Mouse (Mus musculus) common myeloid progenitor, adult 5-6 weeks (primary cell): ENCODE measurements around the gene Lrrc28. TPM values are rescaled to one million over a fixed set of nuclear protein-coding genes. Genes with fewer than 3 reads are reported as not detected.

Experiments used
- ATAC-seq: replicated peaks from 2 replicates; pipeline ENCODE4 v1.8.0; 2016; ENCODE audit warnings: low read depth, mild to moderate bottlenecking, moderate TSS enrichment, inconsistent platforms; ENCODE audit not compliant: poor library complexity, severe bottlenecking
- total RNA-seq: library from RNA; stranded (forward); fragments of 200-1000, 187-1606 nt; gene quantifications from 2 replicates; pipeline ENCODE4 v1.2.3, GENCODE M21; 2017

The Lrrc28 gene
- total RNA-seq, 1 experiment from 2014 or later: 24.9 TPM

DNA sequence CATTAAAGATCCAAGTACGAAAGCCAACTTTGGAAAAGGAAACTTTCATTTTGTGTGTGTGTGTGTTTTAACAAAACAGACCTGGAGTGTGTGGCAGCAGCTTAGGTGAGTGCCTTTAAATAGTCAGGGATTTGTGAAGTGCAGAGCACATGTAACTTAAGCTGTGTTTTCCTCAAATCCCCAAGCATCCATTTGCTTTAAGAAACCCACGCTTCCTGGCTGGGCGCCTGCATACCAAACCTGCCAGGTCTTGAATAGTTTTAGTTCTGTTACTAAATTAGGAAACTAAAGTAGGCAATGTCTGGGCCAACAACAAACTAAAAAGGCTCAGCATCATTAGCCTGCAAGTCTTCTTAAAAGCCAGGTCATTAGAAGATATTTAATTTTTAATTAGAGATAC lies 47.0 kb downstream of the Lrrc28 start:
- ATAC-seq: no peak

GRCm38 (mm10) chr7:67596961-67597360 lies 48.1 kb downstream of the Lrrc28 start:
- ATAC-seq: peak; percentile 50; the same call in 1 of the 2 replicates

GRCm38 (mm10) chr7:67596322-67596721 lies 48.7 kb downstream of the Lrrc28 start:
- ATAC-seq: peak; percentile 58; the same call in 1 of the 2 replicates

DNA sequence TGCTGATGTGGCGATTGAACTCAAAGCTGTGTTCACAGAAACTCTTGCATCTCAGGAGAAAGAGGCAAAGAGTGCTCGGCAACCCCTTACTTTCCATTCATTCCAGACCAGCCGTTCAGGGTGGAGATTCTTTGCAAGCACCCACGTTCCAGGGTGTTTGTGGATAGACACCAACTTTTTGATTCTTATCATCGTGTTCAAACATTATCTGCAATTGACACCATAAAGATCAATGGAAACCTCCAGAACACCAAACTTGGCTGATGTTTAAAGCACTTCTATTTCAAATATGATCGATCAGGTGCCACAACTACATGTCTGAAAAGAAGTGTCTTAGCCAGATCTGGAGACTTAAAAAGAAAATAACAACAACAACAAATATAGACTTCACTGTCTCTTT lies 51.2 kb downstream of the Lrrc28 start:
- no peak for ATAC-seq

DNA sequence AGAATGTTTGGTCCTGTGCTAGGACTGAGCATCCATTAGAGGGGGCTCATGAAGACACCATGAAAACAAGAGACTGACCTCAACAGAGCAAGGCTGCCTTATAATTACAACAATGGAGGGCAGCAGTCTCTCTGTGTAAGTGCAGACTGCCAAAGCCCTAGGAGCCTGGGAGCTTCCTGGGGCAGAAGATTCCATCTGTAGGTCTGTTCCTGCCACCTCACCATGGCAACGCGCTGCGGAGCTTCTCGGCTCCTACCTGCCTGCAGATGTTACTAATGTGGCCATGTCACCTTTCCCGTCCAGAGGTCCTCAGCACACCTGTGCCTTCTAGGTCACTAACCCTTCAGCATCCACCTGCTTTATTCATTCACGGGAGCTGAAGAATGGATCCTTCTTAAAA lies 52.4 kb downstream of the Lrrc28 start:
- ATAC-seq: no peak

DNA sequence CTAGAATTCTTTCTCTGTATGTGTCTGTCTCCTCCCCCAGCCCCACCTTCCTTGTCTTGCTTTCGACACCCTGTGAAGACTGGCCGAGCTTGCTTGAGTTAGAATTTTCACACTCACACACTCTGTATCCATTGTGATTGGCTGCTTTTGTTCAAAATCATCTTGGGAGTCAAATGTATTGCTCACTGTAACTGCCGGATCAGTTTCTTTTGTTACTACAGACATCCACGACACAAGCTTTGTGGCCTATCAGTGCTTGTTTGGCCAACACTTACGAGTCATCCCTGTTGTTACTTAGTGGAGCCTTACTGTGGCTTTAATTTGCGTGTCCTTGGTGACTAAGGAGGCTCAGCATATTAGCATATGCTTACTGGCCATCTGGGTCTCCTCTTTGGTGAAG lies 56.3 kb downstream of the Lrrc28 start:
- no peak for ATAC-seq

- no peak for ATAC-seq
Measured at GRCm38 (mm10) chr7:67586479-67586878, 58.6 kb downstream of the Lrrc28 start.

- ATAC-seq: no peak
Measured at GRCm38 (mm10) chr7:67583852-67584251, 61.2 kb downstream of the Lrrc28 start.

GRCm38 (mm10) chr7:67578783-67579482 lies 66.1 kb downstream of the Lrrc28 start:
- no peak for ATAC-seq

DNA sequence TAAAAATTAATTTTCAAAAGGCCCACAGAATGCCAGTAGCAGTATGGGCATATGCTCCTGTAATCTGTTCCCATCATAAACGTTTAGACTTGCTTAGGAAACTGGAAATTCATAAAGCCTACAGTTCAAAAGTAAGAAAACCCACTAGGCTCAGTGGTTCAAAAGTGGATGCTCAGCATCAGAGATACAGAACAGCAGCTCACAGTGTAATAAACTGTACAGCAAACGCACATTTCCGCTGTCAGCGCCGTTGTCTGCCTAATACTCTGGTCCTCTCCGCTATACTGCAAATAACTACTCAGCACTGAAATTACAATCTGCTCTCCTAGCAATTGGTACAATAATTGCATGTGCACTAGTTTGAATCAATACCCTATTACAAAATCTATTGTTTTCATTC lies 67.0 kb downstream of the Lrrc28 start:
- ATAC-seq: no peak

- ATAC-seq: no peak
Measured at GRCm38 (mm10) chr7:67566510-67567237, 78.4 kb downstream of the Lrrc28 start.

DNA sequence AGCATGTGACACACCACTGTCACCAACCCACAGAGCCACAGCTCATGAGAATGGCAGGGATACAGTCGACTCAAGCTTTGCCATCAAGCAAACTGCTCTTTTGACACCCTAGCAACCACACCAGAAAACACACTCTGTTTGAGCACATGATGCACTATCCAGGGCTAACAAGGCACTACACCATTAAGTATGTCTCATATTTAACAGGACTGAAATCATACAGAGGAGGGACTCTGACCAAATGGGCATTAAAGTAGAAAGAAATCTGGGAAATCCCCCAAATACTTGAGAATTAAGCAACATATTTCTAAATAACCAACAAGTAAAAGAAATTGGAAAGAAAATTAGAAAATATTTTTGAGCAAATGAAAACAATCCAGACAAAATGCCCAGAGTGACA lies 79.9 kb downstream of the Lrrc28 start:
- no peak for ATAC-seq

- ATAC-seq: no peak
Measured at GRCm38 (mm10) chr7:67562176-67562575, 82.9 kb downstream of the Lrrc28 start.

GRCm38 (mm10) chr7:67559486-67559885 lies 85.6 kb downstream of the Lrrc28 start:
- ATAC-seq: no peak

DNA sequence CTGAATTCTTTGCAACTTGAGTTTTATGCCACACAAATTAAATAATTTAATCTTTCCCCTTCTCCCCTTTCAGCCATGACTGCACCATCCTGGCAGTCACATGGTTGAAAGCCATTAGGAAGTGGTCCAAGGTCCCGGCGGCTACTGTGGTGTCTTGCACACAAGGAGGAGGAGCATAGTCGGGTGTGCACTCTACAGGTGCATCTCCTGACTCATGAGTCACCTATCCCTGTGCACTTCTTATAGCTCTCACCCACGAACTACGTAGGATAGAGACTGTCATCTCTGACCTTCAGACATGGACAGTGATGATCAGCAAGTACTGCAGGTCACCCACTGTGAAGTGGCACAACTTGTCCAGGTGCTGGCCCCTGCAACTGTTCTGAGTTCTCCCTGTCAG lies 86.8 kb downstream of the Lrrc28 start:
- no peak for ATAC-seq

GRCm38 (mm10) chr7:67554863-67555262 lies 90.2 kb downstream of the Lrrc28 start:
- ATAC-seq: no peak

DNA sequence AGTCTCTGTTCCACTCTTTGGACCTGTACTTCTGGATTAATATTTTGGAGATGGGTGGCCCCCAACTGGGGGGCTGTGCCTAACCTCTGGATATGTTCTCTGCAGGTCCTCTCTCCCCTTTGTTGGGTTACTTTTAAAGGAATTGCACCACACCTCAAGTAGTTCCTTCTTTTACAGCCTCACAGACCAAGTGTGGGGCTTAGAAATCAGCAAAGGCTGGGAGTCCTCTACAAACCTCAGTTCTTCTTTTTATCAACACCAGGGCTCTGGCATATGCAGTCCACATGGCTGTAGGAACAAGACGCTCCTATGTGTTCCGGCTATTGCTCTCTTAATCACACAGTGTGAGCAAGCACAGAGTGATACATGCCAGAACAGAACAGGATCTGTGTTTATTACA lies 93.8 kb downstream of the Lrrc28 start:
- ATAC-seq: 0 out of 2 replicates have a peak, but pooled peaks have one; percentile 23

GRCm38 (mm10) chr7:67549073-67549561 lies 96.0 kb downstream of the Lrrc28 start:
- ATAC-seq: peak; percentile 78

DNA sequence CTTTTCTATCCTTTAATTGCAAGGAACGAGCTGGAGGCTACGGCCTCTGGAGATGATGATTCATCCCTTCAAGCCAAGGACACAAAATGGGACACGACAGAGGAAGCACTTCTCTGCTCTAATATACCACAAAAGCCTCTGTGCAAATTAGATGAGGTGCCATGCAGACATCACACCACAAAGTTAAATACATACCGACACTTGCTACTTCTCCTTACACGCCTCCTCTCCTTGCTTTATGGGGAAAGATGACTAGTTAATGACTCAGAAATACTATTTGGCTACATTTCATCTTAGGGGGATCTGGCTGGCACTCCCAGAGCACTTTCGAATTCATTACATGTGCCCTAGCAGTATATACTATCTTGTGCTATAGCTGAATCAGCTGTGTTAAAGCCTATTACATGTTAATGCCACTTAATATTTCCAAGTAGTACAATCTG lies 96.4 kb downstream of the Lrrc28 start:
- no peak for ATAC-seq

- peak; percentile 72 for ATAC-seq
Measured at GRCm38 (mm10) chr7:67546282-67546681, 98.8 kb downstream of the Lrrc28 start.

DNA sequence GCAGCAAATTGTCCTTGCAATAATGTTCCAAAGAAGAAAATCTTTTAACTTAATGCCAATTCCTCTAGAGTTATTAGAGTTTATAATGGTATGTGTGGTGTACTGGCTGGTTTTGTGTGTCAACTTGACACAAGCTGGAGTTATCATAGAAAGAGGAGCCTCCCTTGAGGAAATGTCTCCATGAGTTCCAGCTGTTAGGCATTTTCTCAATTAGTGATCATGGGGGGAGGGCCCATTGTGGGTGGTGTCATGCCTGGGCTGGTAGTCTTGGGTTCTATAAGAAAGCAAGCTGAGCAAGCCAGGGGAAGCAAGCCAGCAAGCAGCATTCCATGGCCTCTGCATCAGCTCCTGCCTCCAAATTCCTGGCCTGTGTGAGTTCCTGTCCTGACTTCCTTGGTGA lies 100.5 kb downstream of the Lrrc28 start:
- no peak for ATAC-seq
